Mouse (Mus musculus): ENCODE data around the gene Fig4.

GRCm38 (mm10) chr10:41287618-41288017 is 15.4 kb downstream of the Fig4 start:
- TF ChIP-seq CTCF (IDR thresholded peaks at IDR 0.05; ENCODE audit: borderline replicate concordance, insufficient read depth, low read length) (no peak), POLR2A (IDR thresholded peaks at IDR 0.05; ENCODE audit: low read depth, low read length) (no peak)
